18 mouse cellular contexts compared by ENCODE assay signal in genomic region chr19:36840301-36840700, GRCm38 (mm10). TPM values are rescaled to one million over a fixed set of nuclear protein-coding genes. Genes with fewer than 3 reads are reported as not detected.
DNase-seq lines count a peak whose midpoint lies in the region; TF ChIP-seq lines count a peak whose summit lies in the region.
"Had no signal": no experiment of that assay in that cellular context is flagged by ENCODE, and none has a peak within 500 bp of the region (broad histone marks: within the 10 kb centered on the region; RNA-seq: fewer than 3 reads in every experiment).

No protein-coding gene starts in this region.

- DNase-seq in adrenal gland, adult 2 months, result peak; percentile 53
- no peak for DNase-seq in adrenal gland, adult 8-10 months
- DNase-seq in adrenal gland, postnatal 14 days, result peak; percentile 26
- DNase-seq in adrenal gland, adult 18-20 months (ENCODE audit: low spot score in 2 of 2), result no peak
- no peak for DNase-seq in gastrocnemius, adult 2 months
- no peak for DNase-seq in gastrocnemius, postnatal 36 days
- DNase-seq in 416B (ENCODE audit: low read depth), result peak; percentile 35
- no peak for DNase-seq in cerebellum, adult 11-12 months
- DNase-seq: adrenal gland, postnatal 10 days; adrenal gland, postnatal 25 days; B cell, adult 2 months; cerebellum, adult 11 months; cerebellum, adult 18-20 months; cerebellum, adult 2 months; cerebellum, adult 8-10 months; cerebellum, adult 9-10 months; cerebellum, adult 9-11 months; cerebellum, postnatal 10 days had no signal

- intact Hi-C loops in gastrocnemius, adult 2 months (cut with DNase I), result no loop called here
- intact Hi-C loops in gastrocnemius, postnatal 36 days (cut with DNase I), result no loop called here

- H3K4me3 ChIP-seq in gastrocnemius, adult 2 months, result no peak overlapping the region

- TF ChIP-seq CTCF in gastrocnemius, adult 2 months (IDR thresholded peaks at IDR 0.05), result no peak

- peak overlapping the region; percentile 38; the same call in 1 of the 2 replicates for H3K27ac ChIP-seq in gastrocnemius, adult 2 months

RNA-seq across cellular contexts. Expression of gene Tnks2, which starts 6.3 kb away (rescaled TPM):
- total RNA-seq in adrenal gland, adult 2 months (2021), result 10 to 100 TPM; 86.4 to 99.1 TPM
- 14.6 and 17.4 TPM in 2 replicates for polyA plus RNA-seq in adrenal gland, adult 2 months (2012; rRNA removed)
- total RNA-seq in adrenal gland, adult 8-10 months (2022), result 100 to 1,000 TPM in 3 of 4 experiments, 10 to 100 TPM in 1; 99.2 to 117 (median 106) TPM
- 111 and 124 TPM in 2 replicates for total RNA-seq in adrenal gland, postnatal 14 days (2021)
- 10 to 100 TPM; 97.4 TPM for total RNA-seq in adrenal gland, adult 18-20 months (2021)
- 100 to 1,000 TPM; 106 to 127 TPM for total RNA-seq in gastrocnemius, adult 2 months (2021)
- total RNA-seq in gastrocnemius, postnatal 36 days (2021), result 100 to 1,000 TPM; 106 to 115 TPM

Comparison
In these comparisons a context has a peak if more than half of its experiments do, and no peak if none do; other contexts are left out.
1. DNase-seq: peak in adrenal gland, adult 2 months (single experiment), adrenal gland, postnatal 14 days (single experiment) and 416B (single experiment); none in adrenal gland, adult 8-10 months (single experiment), adrenal gland, adult 18-20 months (0 of 2), gastrocnemius, adult 2 months (single experiment), gastrocnemius, postnatal 36 days (0 of 2) and cerebellum, adult 11-12 months (single experiment).